Mouse (Mus musculus) layer of hippocampus, adult 11-12 months (tissue): ENCODE measurements around the gene Zg16.

Experiments used
- DNase-seq: peaks from one replicate; pipeline ENCODE4 v3.0.0; 2022; ENCODE audit warnings: low spot score

Gene Zg16

GRCm38 (mm10) chr7:127020491-127020890, 66.6 kb downstream of the Zg16 start:
- DNase-seq = peak; percentile 38

DNA sequence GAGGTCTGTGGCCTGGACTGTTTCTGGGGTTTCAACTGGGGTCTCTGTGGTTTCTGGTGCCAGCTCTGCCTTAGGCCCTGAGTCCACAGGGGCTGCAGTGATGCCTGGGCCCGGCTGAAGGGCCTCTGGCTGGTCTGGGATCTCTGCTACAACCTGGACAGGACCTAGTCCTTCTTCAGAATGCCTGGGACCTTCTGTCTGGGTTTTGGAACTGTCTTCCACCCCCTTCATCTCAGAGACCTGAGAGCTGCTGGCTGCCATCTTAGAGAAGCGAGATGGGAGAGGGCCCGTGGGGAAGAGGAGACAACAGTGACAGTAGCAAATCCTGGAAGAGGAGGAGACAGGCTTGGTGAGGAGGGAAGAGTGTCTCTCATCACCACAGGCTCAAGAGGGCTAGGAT, 67.1 kb downstream of the Zg16 start:
- DNase-seq = no peak

GRCm38 (mm10) chr7:127019306-127019960, 67.7 kb downstream of the Zg16 start:
- DNase-seq = no peak

GRCm38 (mm10) chr7:127018416-127019305, 68.5 kb downstream of the Zg16 start:
- no peak for DNase-seq

DNA sequence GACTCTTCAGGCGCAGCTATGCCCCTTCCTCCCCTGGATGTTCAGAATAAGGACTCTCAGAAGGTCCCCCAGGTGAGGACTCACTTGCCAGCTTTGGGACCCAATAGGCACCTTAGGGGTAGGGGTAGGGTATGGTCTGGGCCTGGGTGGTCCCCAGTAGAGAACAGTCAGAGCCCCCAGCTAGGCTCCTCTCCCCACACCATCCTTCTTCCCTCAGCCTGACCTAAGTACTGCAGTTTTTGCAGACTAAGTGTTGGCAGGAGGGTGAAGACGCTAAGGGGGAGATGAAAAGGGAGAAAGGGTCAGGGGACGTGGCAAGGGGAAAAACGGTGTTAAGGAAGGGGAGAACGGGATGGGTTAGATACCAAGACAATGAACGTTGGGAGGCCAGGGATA, 69.2 kb downstream of the Zg16 start:
- DNase-seq = no peak

- peak; percentile 99 for DNase-seq
Measured at GRCm38 (mm10) chr7:127016971-127017949, 69.9 kb downstream of the Zg16 start, which contains the start of gene Pagr1a. Pagr1a (minus strand) TSS chr7:127017352.

DNA sequence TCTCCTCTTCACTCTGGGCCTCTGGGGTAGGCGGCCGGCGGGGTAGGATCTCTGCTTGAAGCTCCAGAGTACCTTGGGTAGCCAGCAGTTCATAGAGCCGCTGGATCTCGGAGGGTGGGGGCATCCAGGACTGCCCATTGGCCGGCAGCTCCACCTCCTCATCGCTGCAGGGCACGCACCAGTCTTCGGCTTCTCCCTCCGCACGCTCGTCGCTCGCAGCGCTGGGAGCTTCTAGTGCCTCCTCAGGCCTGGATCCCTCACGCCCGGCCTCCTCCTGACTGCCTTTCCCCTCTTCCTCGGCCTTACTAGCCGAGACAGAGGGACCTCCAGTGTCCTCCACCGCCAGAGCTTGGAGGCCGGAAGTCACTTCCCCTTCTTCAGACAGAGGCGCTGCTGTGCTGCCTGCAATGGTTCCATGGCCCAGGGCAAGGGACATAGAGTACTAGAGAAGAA, 70.6 kb downstream of the Zg16 start:
- no peak for DNase-seq

- no peak for DNase-seq
Measured at GRCm38 (mm10) chr7:127016481-127016485, 70.8 kb downstream of the Zg16 start, which contains the start of gene Pagr1b. Pagr1b (minus strand) TSS chr7:127016484.

- peak; percentile 23 for DNase-seq
Measured at GRCm38 (mm10) chr7:127016081-127016480, 71.0 kb downstream of the Zg16 start.

GRCm38 (mm10) chr7:127014993-127015392, 72.1 kb downstream of the Zg16 start:
- DNase-seq = no peak

DNA sequence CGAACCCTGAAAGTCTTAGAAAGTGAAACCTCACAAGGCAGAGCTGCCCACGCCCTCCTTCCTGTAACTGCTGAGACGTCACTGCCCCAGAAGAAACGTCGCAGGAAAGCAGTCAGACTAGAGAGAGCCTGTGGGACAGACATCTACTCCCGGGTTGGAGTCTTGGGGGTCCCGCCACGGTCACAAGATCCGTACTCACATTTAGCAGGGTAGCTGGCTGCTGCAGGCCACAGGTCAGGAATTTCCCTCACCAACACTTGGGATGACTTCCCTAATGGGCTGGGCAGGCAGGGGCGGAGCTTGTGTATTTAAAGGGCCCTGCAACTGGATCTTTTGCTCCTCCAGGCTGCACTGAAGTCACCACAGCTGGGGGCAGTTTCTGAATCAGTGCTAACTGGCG, 72.8 kb downstream of the Zg16 start, which contains the start of gene Mvp:
Gene Mvp (minus strand): TSS at position 302 of the 400 bp plus-strand sequence.
- DNase-seq = peak; percentile 56

GRCm38 (mm10) chr7:127013385-127013784, 73.7 kb downstream of the Zg16 start:
- DNase-seq = no peak

DNA sequence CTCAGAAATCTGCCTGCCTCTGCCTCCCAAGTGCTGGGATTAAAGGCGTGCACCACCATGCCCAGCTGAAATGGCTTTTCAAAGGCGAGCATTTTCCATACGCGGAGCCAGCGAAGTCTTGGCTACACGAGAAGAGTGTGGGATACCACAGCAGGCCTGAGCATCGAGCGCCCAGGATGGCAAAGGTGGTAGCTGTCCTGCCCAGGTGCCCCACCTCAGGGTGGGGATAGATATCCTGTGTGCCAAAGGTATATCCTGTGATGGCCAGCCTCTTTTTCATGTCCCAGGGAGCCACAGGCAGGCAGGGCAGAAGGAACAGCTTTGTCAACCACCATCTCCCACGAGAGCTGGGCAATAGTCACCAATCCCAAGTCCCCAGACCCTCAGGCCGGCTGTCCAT, 74.3 kb downstream of the Zg16 start:
- DNase-seq = no peak

DNA sequence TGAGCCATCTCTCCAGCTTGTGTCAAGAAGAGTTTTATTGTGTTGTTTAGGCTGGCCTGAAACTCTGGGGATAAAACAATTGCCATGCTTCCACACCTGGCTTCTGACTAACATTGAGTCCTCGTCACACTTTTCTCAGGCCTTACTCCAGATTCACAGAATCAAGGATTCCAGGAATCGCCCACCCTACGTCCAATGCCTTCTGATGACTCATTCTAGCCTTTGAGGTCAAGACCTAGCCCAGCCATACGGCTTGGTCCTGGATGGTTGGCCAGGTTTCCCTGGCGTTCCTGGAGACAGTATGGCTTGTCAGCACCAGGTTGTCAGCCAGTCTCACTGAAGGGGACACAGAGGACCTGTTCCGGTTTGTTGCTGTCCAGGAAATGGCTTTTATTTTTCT, 74.8 kb downstream of the Zg16 start:
- no peak for DNase-seq

GRCm38 (mm10) chr7:127011717-127012116, 75.4 kb downstream of the Zg16 start:
- DNase-seq = no peak

DNA sequence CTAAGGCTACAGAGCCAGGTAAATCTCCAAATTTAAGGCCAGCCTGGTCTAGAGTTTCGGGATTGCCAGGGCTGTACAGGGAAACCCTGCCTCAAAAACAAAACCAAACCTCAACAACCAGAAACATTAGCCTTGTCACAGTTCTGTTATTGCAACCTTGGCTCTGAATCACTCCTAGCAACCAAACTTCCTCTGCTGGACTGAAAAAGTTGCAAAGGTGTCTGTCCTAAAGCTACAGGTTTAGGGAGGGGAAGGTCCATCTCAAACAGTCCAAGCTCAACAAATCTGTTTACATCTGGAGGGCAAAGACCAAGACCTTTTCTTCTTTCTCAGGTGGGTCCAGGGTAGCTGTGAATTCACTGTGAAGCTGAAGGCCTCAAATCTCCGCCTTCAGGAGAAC, 76.1 kb downstream of the Zg16 start:
- DNase-seq = no peak

GRCm38 (mm10) chr7:127009307-127010085, 77.6 kb downstream of the Zg16 start:
- no peak for DNase-seq

DNA sequence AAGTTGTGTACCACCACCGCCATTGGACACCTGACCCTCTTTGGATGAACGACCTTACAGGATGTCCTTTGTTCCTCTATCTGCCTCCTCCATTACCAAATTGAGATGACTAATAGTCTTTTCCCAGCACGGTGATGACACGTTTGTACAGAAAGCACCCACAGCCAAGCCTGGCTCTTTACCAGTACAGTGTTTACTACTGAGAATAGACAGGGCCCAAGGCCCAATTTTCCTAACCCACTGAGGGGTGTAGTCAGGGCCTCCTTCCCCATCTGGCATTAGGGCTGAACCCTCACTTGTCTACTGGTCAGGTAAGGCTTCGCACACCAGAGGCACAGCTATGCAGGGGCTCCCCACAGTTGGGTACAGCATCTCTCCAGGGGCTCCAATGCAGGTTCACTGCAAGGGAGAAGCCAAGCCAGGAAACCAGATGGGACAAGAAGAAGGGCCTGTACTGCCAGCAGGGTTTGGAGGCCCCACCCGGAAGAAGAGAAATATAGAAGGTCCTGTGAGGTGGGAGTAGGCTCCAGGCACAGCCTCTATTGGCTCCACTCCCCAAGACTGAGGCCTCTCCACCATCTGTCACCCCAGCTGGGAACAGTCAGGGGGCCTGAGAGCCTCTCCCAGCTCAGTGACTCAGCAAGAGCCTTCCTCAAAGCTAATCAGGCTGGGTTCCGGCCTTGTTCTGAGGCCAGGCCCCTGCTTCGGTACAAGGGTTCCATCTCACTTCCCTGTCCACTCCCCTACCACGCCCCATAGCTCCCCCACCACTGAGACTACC, 78.7 kb downstream of the Zg16 start:
- DNase-seq = peak; percentile 89

DNA sequence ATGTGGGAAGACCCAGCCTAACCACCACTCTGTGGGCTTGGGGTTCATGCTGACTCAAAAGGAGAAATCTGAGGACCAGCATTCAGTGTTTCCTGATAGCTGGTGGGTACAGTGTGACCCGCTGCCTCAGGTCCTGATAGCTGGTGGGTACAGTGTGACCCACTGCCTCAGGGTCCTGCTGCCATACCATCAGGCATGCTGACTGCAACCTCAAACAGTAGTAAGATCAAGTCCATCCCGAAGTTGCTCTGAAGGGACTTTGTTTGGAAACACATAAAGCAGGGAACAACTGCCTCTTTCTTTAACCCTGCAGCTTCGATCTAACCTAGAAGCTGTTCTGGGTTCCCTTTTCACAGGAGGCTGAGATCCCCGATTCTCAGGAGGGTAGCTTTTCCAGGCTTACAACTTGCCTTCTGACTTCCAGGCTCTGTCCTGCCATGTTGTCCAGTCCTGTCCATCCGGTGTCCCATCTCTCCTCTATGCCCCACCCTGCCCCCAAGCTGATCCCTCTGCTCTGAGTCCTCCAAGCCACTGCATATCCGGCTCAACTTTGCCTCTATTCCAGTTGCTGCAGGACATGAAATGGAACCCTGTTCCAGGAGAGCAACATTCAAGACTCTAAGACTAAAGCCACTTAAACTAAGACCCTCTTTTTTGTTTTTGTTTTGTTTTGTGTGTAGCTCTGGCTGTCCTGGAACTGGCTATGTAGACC, 79.7 kb downstream of the Zg16 start:
- DNase-seq = no peak

DNA sequence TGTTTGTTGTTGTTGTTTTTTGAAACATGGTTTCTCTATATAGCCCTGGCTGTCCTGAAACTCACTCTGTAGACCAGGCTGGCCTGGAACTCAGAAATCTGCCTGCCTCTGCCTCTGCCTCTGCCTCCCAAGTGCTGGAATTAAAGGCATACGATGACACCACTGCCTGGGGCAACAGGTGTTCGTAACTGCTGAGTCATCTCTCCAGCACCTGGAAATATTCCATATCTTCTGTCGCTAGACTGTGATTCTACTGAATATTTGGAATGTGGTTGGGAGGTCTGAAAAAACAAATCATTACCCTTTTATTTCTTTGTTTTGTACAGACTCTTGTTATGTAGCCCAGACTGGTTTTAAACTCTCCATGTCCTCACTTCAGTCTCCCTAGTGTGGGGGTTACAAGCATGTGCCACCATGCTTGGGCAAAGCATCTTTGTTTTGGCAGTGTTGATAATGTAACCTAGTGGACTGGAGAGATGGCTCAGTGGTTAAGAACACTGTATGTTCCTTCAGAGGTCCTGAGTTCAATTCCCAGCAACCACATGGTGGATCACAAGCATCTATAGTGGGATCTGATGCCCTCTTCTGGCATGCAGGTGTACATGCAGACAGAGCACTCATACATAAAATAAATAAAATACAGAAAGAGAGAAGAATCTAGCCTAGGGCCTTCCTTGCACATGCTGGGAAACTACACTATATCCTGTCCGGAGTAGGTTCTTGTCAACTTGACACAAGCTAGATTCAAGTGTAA, 82.8 kb downstream of the Zg16 start:
- DNase-seq = no peak
